Mouse (Mus musculus) thymus, postnatal 36 days (tissue): Measurements from ENCODE around the gene Sf1.

Source experiments
- DNase-seq, 2 experiments: peaks; one replicate each; pipeline ENCODE4 v3.0.0; 2022; ENCODE audit warnings: mixed read lengths in 2 of 2

Sf1 gene

GRCm38 (mm10) chr19:6376255-6376564 lies 12.7 kb downstream of the Sf1 start:
- peak; percentile 30 to 47 for DNase-seq

- no peak for DNase-seq
Measured at GRCm38 (mm10) chr19:6376643-6377042, 13.2 kb downstream of the Sf1 start.

GRCm38 (mm10) chr19:6377327-6378040 lies 14.0 kb downstream of the Sf1 start:
- DNase-seq = no peak

- no peak for DNase-seq
Measured at GRCm38 (mm10) chr19:6380411-6381166, 17.1 kb downstream of the Sf1 start.

GRCm38 (mm10) chr19:6381238-6381637 lies 17.7 kb downstream of the Sf1 start:
- DNase-seq = no peak

- no peak for DNase-seq
Measured at GRCm38 (mm10) chr19:6382323-6382924, 18.9 kb downstream of the Sf1 start.

- DNase-seq = no peak
Measured at GRCm38 (mm10) chr19:6383470-6383869, 20.0 kb downstream of the Sf1 start.

- peak in 1 of 2 experiments; percentile 46 for DNase-seq
Measured at GRCm38 (mm10) chr19:6384128-6384527, 20.6 kb downstream of the Sf1 start, which contains the start of gene Pygm. Gene Pygm, plus strand, starts transcription at chr19:6384399.

- DNase-seq = no peak
Measured at GRCm38 (mm10) chr19:6384954-6385353, 21.5 kb downstream of the Sf1 start.

- DNase-seq = no peak
Measured at GRCm38 (mm10) chr19:6385419-6385818, 21.9 kb downstream of the Sf1 start.

GRCm38 (mm10) chr19:6385821-6386220 lies 22.3 kb downstream of the Sf1 start:
- DNase-seq = no peak

- DNase-seq = no peak
Measured at GRCm38 (mm10) chr19:6386234-6386633, 22.7 kb downstream of the Sf1 start.

- DNase-seq = no peak
Measured at GRCm38 (mm10) chr19:6388006-6388405, 24.5 kb downstream of the Sf1 start.

- DNase-seq = peak; percentile 65 to 80
Measured at GRCm38 (mm10) chr19:6389803-6390202, 26.3 kb downstream of the Sf1 start.

GRCm38 (mm10) chr19:6390251-6390650 lies 26.8 kb downstream of the Sf1 start:
- DNase-seq = no peak

GRCm38 (mm10) chr19:6392743-6393393 lies 29.4 kb downstream of the Sf1 start:
- peak in 1 of 2 experiments; percentile 35 for DNase-seq

- DNase-seq = no peak
Measured at GRCm38 (mm10) chr19:6393637-6394036, 30.1 kb downstream of the Sf1 start.

GRCm38 (mm10) chr19:6396237-6396636 lies 32.7 kb downstream of the Sf1 start:
- DNase-seq = no peak

- peak in 1 of 2 experiments; percentile 55 for DNase-seq
Measured at GRCm38 (mm10) chr19:6397582-6398249, 34.2 kb downstream of the Sf1 start.

GRCm38 (mm10) chr19:6398447-6399284 lies 35.2 kb downstream of the Sf1 start:
- peak; percentile 94 to 95 for DNase-seq

- peak; percentile 97 to 99 for DNase-seq
Measured at GRCm38 (mm10) chr19:6399285-6400095, 36.0 kb downstream of the Sf1 start, which contains the start of gene Rasgrp2. Gene Rasgrp2, plus strand, starts transcription at chr19:6399340.
